Mouse (Mus musculus) adrenal gland, adult 18-20 months (tissue): ENCODE data around the gene Shox2. TPM values are rescaled to one million over a fixed set of nuclear protein-coding genes. Genes with fewer than 3 reads are reported as not detected.

Experiments
- DNase-seq, 2 experiments: peaks; one replicate each; pipeline ENCODE4 v3.0.0; 2021 to 2022; ENCODE audit warnings: low spot score in 2 of 2
- total RNA-seq, 2 experiments: library from RNA; stranded (reverse); gene quantifications; 1 replicate in 1 of 2; 2 replicates in 1 of 2; pipeline ENCODE4 v1.2.3; 2021

The Shox2 gene
- total RNA-seq, 2 experiments from 2014 or later = 1.8 TPM

GRCm38 (mm10) chr3:66967508-66967907 lies 14.1 kb downstream of the Shox2 start:
- no peak for DNase-seq

DNA sequence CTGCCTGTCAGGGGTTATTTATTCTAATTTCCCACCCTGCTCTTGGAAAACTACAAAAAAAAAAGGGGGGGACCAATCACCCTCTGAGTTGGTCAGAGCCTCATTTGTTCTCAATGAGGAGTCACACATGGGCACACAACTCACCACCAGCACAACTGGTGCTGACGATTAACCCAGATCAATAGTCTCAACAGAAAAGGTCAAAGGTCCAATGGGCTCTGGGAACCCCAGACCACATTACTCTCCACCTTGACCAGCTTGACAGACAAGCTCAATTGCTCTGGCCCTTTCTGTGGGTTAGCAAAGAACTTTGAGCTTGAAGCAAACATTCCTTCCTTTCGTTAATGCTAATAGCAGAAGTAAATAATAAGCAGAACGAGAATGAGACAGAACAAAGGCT lies 16.7 kb downstream of the Shox2 start:
- DNase-seq = no peak

- no peak for DNase-seq
Observed at GRCm38 (mm10) chr3:66959972-66960371, 21.6 kb downstream of the Shox2 start.

- no peak for DNase-seq
Observed at GRCm38 (mm10) chr3:66955126-66955525, 26.4 kb downstream of the Shox2 start.

- no peak for DNase-seq
Observed at GRCm38 (mm10) chr3:66939675-66940074, 41.9 kb downstream of the Shox2 start.

- DNase-seq = no peak
Observed at GRCm38 (mm10) chr3:66922436-66922835, 59.1 kb downstream of the Shox2 start.

Other genes with a start within 250 kb of the Shox2 start
- 10 to 100 TPM; 26.9 to 31.2 TPM for gene Rsrc1, start 381 bp downstream of the Shox2 start, total RNA-seq